Mouse (Mus musculus): ENCODE measurements around the gene Grin1. TPM values are rescaled to one million over a fixed set of nuclear protein-coding genes. Genes with fewer than 3 reads are reported as not detected.

Gene Grin1
- 0.36 TPM for polyA plus RNA-seq (2017; shearing (Covaris generic))

DNA sequence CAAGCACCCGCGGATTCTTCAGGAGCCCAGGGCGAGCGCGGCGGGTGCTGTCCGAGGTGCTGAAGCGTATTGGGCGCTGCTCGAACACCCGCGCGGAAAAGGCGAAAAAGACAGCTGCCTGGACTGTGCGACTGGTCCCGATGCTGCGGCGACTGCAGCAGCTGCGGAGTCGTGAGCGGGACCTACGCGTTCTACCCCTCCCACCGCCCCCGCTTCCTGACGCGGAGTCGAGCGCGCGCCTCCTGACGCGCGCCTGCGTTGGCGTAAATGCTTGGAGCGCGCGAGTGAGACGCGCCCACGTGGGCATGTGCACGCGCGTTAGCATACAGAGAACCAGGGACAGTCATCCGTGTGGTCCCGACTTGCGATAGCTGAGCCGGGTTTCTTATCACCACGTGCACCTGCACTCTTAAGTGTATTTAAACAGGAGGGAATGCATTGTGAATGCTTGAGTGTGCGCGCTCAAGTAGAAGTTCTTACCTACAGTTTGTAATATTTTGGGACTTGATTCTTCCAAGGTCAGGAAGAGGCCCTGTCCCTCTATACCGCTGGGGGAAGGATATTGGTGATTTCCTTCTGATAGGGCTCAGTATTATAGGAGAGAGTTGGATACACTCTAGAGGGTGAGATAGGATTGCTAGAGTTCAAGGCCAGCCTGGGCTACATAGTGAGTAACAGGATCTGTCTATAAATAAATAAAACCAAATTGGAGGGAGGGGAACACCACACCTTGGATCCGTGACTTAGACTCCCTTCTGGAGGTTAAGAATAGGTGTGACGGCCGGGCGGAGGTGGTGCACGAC is at the start of gene Grin1:
Gene Grin1 (minus strand): TSS at position 217 of the 803 bp plus-strand sequence.

DNA sequence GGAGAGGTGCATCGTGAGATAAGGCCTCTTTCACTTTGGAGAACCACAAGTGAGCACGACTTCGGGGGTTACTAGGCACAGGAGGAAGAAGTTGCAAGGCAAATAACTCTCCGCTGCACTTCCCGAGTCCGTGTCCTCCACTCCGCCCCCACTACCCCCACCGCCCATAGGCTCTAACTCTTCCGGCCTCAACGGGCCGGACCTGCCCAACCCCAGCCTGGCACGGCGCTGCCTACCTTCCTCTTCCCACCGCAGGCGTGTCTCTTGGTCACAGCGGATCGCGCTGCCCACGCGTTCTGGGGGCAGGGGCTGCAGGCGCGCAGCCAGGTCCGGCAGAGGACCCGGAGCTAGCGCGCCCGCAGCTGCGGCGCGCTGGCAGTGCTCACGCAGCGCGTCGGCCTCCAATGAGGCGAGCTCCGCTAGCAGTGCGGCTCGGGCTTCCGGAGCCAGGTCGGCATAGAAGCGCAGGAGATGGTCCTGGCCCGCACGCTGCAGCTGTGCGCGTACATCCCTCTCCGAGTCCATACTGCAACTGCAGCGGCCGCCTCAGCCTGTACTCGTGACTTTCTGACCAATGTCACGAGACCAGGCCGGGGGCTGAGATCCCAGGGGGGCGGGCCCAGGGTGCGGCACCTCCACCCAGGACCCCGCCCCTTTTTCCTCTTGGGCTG is 46.2 kb upstream of the Grin1 start, which contains the start of gene Uap1l1:
Gene Uap1l1 (minus strand): TSS at position 592 of the 671 bp plus-strand sequence.

DNA sequence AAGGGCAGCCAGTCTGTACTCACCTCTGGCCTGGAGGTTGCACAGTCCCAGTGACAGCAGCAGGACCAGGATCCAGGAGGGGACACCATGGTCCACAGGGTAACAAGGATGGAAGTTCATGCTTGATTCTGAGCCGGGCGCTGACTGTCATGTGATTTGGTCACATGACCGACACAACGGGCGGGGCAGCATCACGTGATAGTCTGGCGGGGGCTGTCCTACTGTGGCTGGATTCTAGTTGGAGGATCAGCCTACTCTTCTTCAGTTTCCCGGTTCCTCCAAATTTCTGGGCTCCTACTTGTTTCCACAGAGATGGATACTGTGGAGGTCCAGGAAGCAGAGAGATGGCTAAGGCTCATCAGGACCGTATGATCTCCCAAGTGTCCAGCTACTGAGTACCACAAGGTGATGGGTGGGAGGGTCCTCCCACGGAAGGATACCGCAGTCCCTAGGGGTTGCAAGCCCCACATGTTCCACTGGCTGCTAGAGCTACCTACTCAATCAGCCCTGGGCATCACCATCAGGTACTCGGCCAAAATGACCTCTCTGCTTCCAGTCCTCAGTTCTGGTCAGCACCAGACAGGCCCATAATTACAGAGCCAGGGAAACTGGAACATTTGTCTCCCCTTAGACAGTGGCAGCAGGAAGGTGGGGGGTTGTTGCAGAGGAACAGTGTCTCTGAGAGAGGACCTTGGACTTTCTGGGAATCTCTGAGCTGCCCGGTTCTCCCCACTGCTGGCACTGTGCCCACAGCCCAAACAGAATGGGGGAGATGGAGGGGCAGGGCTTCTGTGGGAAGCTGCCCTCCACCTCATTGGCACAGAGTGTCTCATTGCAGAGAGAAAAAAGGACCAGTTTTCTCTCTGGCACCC is 37.5 kb upstream of the Grin1 start, which contains the start of gene Dpp7:
Gene Dpp7 (minus strand): TSS at position 152 of the 872 bp plus-strand sequence.

DNA sequence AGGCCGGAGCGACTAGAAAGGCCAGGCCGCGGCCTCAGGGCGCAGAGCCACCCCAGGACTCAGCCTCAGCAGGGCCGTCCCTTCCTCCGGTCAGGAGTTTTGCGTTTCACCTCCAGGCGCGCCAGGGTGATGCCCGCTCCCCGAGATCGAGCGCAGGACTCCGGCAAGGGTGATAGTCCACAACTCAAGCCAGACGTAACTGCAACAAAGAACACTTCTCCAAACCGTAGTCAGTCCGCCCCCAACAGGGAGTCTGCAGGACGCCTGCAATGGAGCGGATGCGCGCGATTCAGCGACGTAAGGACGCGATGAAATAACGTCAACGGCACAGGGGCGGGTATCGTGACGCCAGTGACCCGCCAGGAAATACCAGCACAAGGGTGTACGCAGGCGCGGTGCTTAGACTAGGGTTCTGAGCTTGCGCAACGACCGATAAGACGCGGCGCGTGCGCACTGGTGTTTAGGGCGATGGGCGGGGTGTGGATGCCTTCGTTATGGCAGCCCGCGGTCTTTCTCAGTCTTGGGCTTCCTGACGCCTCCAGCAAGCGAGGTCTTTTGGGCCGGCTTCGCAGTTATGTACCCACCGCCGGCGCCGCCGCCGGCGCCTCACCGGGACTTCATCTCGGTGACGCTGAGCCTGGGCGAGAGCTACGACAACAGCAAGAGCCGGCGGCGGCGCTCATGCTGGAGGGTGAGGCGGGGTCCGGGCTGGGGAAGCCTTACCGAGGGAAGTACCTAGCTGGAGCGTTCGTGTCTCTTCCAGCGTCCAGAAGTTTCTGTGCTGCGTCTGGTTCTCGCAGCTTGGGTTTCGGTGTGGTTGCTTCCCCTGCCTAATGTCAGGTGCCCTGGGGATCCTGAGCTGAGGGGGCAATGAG is 13.5 kb upstream of the Grin1 start, which contains the start of gene Man1b1:
Gene Man1b1 (plus strand): TSS at position 53 of the 875 bp plus-strand sequence.

GRCm38 (mm10) chr2:25289651-25290050 is 29.3 kb downstream of the Grin1 start, which contains the start of gene Lrrc26:
Gene Lrrc26, plus strand, starts transcription at chr2:25289915.

GRCm38 (mm10) chr2:25287927-25288649 is 30.9 kb downstream of the Grin1 start, which contains the start of gene Tmem210:
Gene Tmem210, plus strand, starts transcription at chr2:25288145.

DNA sequence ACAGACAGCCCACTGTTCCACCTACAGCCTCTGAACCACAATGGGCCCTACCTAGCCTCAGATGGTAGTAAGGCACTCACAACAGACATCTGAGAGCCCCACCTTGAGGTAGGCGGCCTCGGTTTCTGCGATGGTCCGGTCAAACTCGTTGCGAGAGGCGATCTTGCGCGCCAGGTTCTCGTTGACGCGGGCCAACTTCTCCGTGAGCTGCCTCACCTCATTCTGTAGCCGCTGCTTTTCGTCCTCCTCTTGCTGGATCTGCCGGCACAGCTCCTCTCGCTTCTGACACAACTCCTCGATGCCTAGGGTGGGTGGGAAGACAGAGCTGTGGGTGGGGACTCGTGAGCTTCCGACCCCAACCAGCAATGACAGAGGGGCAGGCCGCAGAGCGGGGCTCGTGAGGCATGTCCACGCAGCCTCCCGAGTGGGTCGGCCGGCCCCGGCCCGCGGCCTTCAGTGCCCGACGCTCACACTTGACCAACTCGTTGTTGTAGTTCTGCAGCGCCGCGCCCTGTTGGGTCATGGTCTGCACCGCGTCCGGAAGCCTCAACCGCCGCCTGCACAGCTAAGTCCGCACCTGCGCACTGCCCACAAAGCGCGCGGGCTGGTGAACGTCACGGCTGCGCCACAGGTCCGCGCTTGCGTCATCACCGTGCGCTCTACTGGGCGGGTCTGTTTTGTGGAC is 47.0 kb downstream of the Grin1 start, which contains the start of the genes Ssna1 and Anapc2:
Gene Ssna1 (minus strand): TSS at position 612 of the 685 bp plus-strand sequence.
Gene Anapc2 (plus strand): TSS at position 652 of the 685 bp plus-strand sequence.

GRCm38 (mm10) chr2:25262291-25262767 is 56.7 kb downstream of the Grin1 start, which contains the start of gene Tprn:
Gene Tprn, plus strand, starts transcription at chr2:25262618.

GRCm38 (mm10) chr2:25255284-25255779 is 63.7 kb downstream of the Grin1 start, which contains the start of gene Tmem203:
Gene Tmem203, plus strand, starts transcription at chr2:25255439.

DNA sequence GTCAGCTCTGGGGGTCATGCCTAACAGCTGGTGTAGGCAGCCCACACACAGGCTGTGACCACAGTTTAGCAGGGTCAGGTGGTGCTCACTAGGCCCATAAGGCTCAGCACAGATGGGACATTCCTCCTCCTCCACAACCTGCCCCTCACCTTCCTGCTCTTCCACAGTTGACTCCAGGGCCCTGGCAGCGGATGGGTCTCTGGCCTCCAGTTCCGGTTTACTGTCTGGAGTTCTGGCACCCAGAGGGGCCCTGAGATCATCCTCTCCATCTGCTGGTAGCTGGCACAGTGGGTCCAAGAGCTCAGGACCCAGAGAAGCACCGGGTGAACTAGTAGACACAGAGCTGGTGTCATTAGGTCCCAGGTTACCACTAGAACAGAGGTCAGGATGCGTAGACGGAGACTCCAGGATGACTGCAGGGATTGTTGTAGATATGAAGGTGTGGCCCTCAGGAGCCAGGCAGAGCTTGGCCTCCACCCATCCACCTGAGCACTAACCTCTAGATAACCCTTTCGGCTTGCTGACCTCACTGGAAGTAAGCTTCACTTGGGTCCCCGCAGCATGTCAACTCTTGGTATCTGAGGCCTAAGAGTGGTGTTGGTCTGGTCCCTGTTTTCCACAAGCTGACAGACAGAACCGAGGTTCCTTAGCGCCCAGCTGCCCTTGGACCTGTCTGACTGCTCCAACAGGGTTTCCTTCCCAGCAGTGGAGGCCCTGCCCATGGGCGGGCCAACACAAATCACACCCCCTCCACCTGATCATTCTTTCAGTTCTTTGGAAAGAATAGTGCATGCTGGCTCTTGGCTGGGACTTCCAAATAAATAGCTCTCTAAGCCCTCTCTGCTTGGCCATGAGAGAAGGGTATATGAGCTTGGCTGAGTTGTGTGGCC is 72.6 kb downstream of the Grin1 start, which contains the start of gene AL732309.1:
Gene AL732309.1 (minus strand): TSS at position 681 of the 890 bp plus-strand sequence.

GRCm38 (mm10) chr2:25242101-25242506 is 76.9 kb downstream of the Grin1 start, which contains the start of the genes Rnf208 and Cysrt1:
Gene Rnf208, plus strand, starts transcription at chr2:25242255.
Gene Cysrt1, minus strand, starts transcription at chr2:25242452.

Other genes starting within 250 kb of the Grin1 start
- 0.93 TPM for gene Entpd8, start 238.9 kb downstream of the Grin1 start, polyA plus RNA-seq (2017; shearing (Covaris generic))
- 12.8 TPM for gene Noxa1, start 224.0 kb downstream of the Grin1 start, polyA plus RNA-seq (2017; shearing (Covaris generic))
- 0.25 TPM for gene Nrarp, start 138.4 kb downstream of the Grin1 start, polyA plus RNA-seq (2017; shearing (Covaris generic))
- 144 TPM for gene Tor4a, start 122.3 kb downstream of the Grin1 start, polyA plus RNA-seq (2017; shearing (Covaris generic))
- gene Nelfb, start 107.7 kb downstream of the Grin1 start, polyA plus RNA-seq (2017; shearing (Covaris generic)), result 136 TPM
- gene Stpg3, start 104.5 kb downstream of the Grin1 start, polyA plus RNA-seq (2017; shearing (Covaris generic)), result not detected
- not detected for gene Fam166a, start 100.4 kb downstream of the Grin1 start, polyA plus RNA-seq (2017; shearing (Covaris generic))
- 255 TPM for gene Tubb4b, start 94.5 kb downstream of the Grin1 start, polyA plus RNA-seq (2017; shearing (Covaris generic))
- not detected for gene Slc34a3, start 84.8 kb downstream of the Grin1 start, polyA plus RNA-seq (2017; shearing (Covaris generic))
- gene Rnf224, start 82.4 kb downstream of the Grin1 start, polyA plus RNA-seq (2017; shearing (Covaris generic)), result not detected
- gene Rnf208, start 76.9 kb downstream of the Grin1 start, polyA plus RNA-seq (2017; shearing (Covaris generic)), result 0.67 TPM
- not detected for gene Cysrt1, start 76.7 kb downstream of the Grin1 start, polyA plus RNA-seq (2017; shearing (Covaris generic))
- 9.0 TPM for gene AL732309.1, start 72.3 kb downstream of the Grin1 start, polyA plus RNA-seq (2017; shearing (Covaris generic))
- gene Tmem203, start 63.7 kb downstream of the Grin1 start, polyA plus RNA-seq (2017; shearing (Covaris generic)), result 15.7 TPM
- 2.7 TPM for gene Tprn, start 56.6 kb downstream of the Grin1 start, polyA plus RNA-seq (2017; shearing (Covaris generic))
- gene Ssna1, start 46.7 kb downstream of the Grin1 start, polyA plus RNA-seq (2017; shearing (Covaris generic)), result 148 TPM
- 99.6 TPM for gene Anapc2, start 46.7 kb downstream of the Grin1 start, polyA plus RNA-seq (2017; shearing (Covaris generic))
- not detected for gene Tmem210, start 31.0 kb downstream of the Grin1 start, polyA plus RNA-seq (2017; shearing (Covaris generic))
- not detected for gene Lrrc26, start 29.3 kb downstream of the Grin1 start, polyA plus RNA-seq (2017; shearing (Covaris generic))
- 26.1 TPM for gene Man1b1, start 13.2 kb upstream of the Grin1 start, polyA plus RNA-seq (2017; shearing (Covaris generic))
- 23.7 TPM for gene Dpp7, start 37.2 kb upstream of the Grin1 start, polyA plus RNA-seq (2017; shearing (Covaris generic))
- gene Uap1l1, start 46.5 kb upstream of the Grin1 start, polyA plus RNA-seq (2017; shearing (Covaris generic)), result 12.9 TPM
- gene Sapcd2, start 53.1 kb upstream of the Grin1 start, polyA plus RNA-seq (2017; shearing (Covaris generic)), result 0.37 TPM
- not detected for gene Entpd2, start 76.7 kb upstream of the Grin1 start, polyA plus RNA-seq (2017; shearing (Covaris generic))
- gene Npdc1, start 80.2 kb upstream of the Grin1 start, polyA plus RNA-seq (2017; shearing (Covaris generic)), result 1.1 TPM
- gene Fut7, start 104.1 kb upstream of the Grin1 start, polyA plus RNA-seq (2017; shearing (Covaris generic)), result 6.8 TPM
- 19.7 TPM for gene Abca2, start 109.5 kb upstream of the Grin1 start, polyA plus RNA-seq (2017; shearing (Covaris generic))
- 5.3 TPM for gene Clic3, start 137.7 kb upstream of the Grin1 start, polyA plus RNA-seq (2017; shearing (Covaris generic))
- 117 TPM for gene Paxx, start 141.9 kb upstream of the Grin1 start, polyA plus RNA-seq (2017; shearing (Covaris generic))
- not detected for gene Ptgds, start 150.9 kb upstream of the Grin1 start, polyA plus RNA-seq (2017; shearing (Covaris generic))
- gene Lcn12, start 174.7 kb upstream of the Grin1 start, polyA plus RNA-seq (2017; shearing (Covaris generic)), result not detected
- gene Fbxw5, start 181.6 kb upstream of the Grin1 start, polyA plus RNA-seq (2017; shearing (Covaris generic)), result 125 TPM
- 10.0 TPM for gene C8g, start 182.5 kb upstream of the Grin1 start, polyA plus RNA-seq (2017; shearing (Covaris generic))
- 106 TPM for gene Traf2, start 227.8 kb upstream of the Grin1 start, polyA plus RNA-seq (2017; shearing (Covaris generic))
- 249 TPM for gene Edf1, start 238.7 kb upstream of the Grin1 start, polyA plus RNA-seq (2017; shearing (Covaris generic))

Measured in CD4-positive, CD25-positive, alpha-beta regulatory T cell, adult 9 weeks (primary cell).